In genomic region chr16:48777254-48777653, GRCm38 (mm10) we compare ENCODE assay signal across 29 mouse cellular contexts. TPM values are rescaled to one million over a fixed set of nuclear protein-coding genes. Genes with fewer than 3 reads are reported as not detected.
DNase-seq lines count a peak whose midpoint lies in the region; ATAC-seq and TF ChIP-seq lines count a peak whose summit lies in the region.
"Had no signal": no experiment of that assay in that cellular context is flagged by ENCODE, and none has a peak within 500 bp of the region (broad histone marks: within the 10 kb centered on the region; RNA-seq: fewer than 3 reads in every experiment).

No protein-coding gene starts in this region.

- no peaks in the 10 kb centered on the region for H3K27me3 ChIP-seq in kidney, postnatal 0 days (ENCODE audit: insufficient read depth, low read length)
- no peaks in the 10 kb centered on the region for H3K27me3 ChIP-seq in kidney, embryonic 16.5 days (ENCODE audit: insufficient read depth, low read length)
- no peaks in the 10 kb centered on the region for H3K27me3 ChIP-seq in midbrain, postnatal 0 days (ENCODE audit: insufficient read depth, low read length)
- no peaks in the 10 kb centered on the region for H3K27me3 ChIP-seq in midbrain, embryonic 15.5 days (replicated peaks)
- H3K27me3 ChIP-seq in forebrain, postnatal 0 days (ENCODE audit: insufficient read depth, low read length) = no peaks in the 10 kb centered on the region
- H3K27me3 ChIP-seq: hindbrain, embryonic 15.5 days; limb, embryonic 13.5 days; neural tube, embryonic 13.5 days had no signal

- H3K4me2 ChIP-seq in kidney, postnatal 0 days (ENCODE audit: low read length) = no peak overlapping the region
- H3K4me2 ChIP-seq in kidney, embryonic 16.5 days (replicated peaks; ENCODE audit: low read depth, low read length) = no peak overlapping the region
- no peak overlapping the region for H3K4me2 ChIP-seq in midbrain, postnatal 0 days (ENCODE audit: low read depth, low read length, poor library complexity, severe bottlenecking)
- no peak overlapping the region for H3K4me2 ChIP-seq in midbrain, embryonic 15.5 days
- H3K4me2 ChIP-seq in forebrain, postnatal 0 days (ENCODE audit: low read depth) = no peak overlapping the region
- H3K4me2 ChIP-seq: hindbrain, embryonic 15.5 days; limb, embryonic 13.5 days; neural tube, embryonic 13.5 days had no signal

- no peaks in the 10 kb centered on the region for H3K36me3 ChIP-seq in kidney, postnatal 0 days (ENCODE audit: insufficient read depth, low read length)
- no peaks in the 10 kb centered on the region for H3K36me3 ChIP-seq in kidney, embryonic 16.5 days (ENCODE audit: insufficient read depth, low read length)
- no peaks in the 10 kb centered on the region for H3K36me3 ChIP-seq in midbrain, postnatal 0 days (ENCODE audit: insufficient read depth, low read length)
- H3K36me3 ChIP-seq in midbrain, embryonic 15.5 days (replicated peaks) = no peaks in the 10 kb centered on the region
- no peaks in the 10 kb centered on the region for H3K36me3 ChIP-seq in forebrain, postnatal 0 days (ENCODE audit: insufficient read depth)
- H3K36me3 ChIP-seq: embryonic facial prominence, embryonic 10.5 days; G1E; hindbrain, embryonic 15.5 days; limb, embryonic 13.5 days; midbrain, embryonic 10.5 days; neural tube, embryonic 13.5 days had no signal

- peak; percentile 27; the same call in 1 of the 2 replicates for TF ChIP-seq CTCF in kidney, postnatal 0 days (IDR thresholded peaks at IDR 0.05; ENCODE audit: low read depth)
- peak; percentile 55 for TF ChIP-seq CTCF in midbrain, postnatal 0 days (IDR thresholded peaks at IDR 0.05)
- no peak for TF ChIP-seq CTCF in forebrain, postnatal 0 days (IDR thresholded peaks at IDR 0.05; ENCODE audit: low read depth)

- H3K4me3 ChIP-seq in kidney, postnatal 0 days (replicated peaks; ENCODE audit: low read depth, low read length) = no peak overlapping the region
- H3K4me3 ChIP-seq in kidney, embryonic 16.5 days (ENCODE audit: low read length) = no peak overlapping the region
- H3K4me3 ChIP-seq in midbrain, postnatal 0 days (ENCODE audit: low read depth, low read length) = no peak overlapping the region
- H3K4me3 ChIP-seq in midbrain, embryonic 15.5 days = no peak overlapping the region
- H3K4me3 ChIP-seq in forebrain, postnatal 0 days (ENCODE audit: low read depth, low read length) = no peak overlapping the region
- H3K4me3 ChIP-seq: embryonic facial prominence, embryonic 10.5 days; heart, adult 2 months; hindbrain, embryonic 15.5 days; limb, embryonic 13.5 days; midbrain, embryonic 10.5 days; neural tube, embryonic 13.5 days had no signal

- 59% methylated on average over 2 of the region's 2 CpGs for whole genome bisulfite sequencing in kidney, postnatal 0 days
- 70% methylated on average over 2 of the region's 2 CpGs for WGBS in kidney, embryonic 16.5 days
- 69% methylated on average over 2 of the region's 2 CpGs for WGBS in midbrain, postnatal 0 days
- 64% methylated on average over 2 of the region's 2 CpGs for WGBS in midbrain, embryonic 15.5 days
- WGBS in forebrain, postnatal 0 days = 62% methylated on average over 2 of the region's 2 CpGs

- DNase-seq in kidney, postnatal 0 days (ENCODE audit: low spot score) = no peak
- no peak for DNase-seq in midbrain, postnatal 0 days (ENCODE audit: low spot score)
- no peak for DNase-seq in natural killer cell, adult 2 months (ENCODE audit: low spot score in 2 of 2)
- DNase-seq in forebrain, postnatal 0 days = no peak
- DNase-seq: adrenal gland, postnatal 36 days; B cell, adult 2 months; cerebellum, adult 2 months; gastrocnemius, postnatal 10 days; heart, adult 2 months; heart, postnatal 36 days; kidney, adult 8-10 months; lung, postnatal 4 days; right cerebral cortex, adult 18-20 months had no signal

- H3K9ac ChIP-seq in kidney, postnatal 0 days (ENCODE audit: low read depth, low read length) = no peak overlapping the region
- no peak overlapping the region for H3K9ac ChIP-seq in kidney, embryonic 16.5 days (replicated peaks; ENCODE audit: low read length)
- no peak overlapping the region for H3K9ac ChIP-seq in midbrain, postnatal 0 days (replicated peaks; ENCODE audit: low read length, poor library complexity, severe bottlenecking)
- no peak overlapping the region for H3K9ac ChIP-seq in midbrain, embryonic 15.5 days
- H3K9ac ChIP-seq in forebrain, postnatal 0 days = no peak overlapping the region
- H3K9ac ChIP-seq: hindbrain, embryonic 15.5 days; limb, embryonic 13.5 days; neural tube, embryonic 13.5 days had no signal

- no peaks in the 10 kb centered on the region for H3K9me3 ChIP-seq in kidney, postnatal 0 days (replicated peaks; ENCODE audit: low read length)
- H3K9me3 ChIP-seq in kidney, embryonic 16.5 days (ENCODE audit: low read length) = no peaks in the 10 kb centered on the region
- H3K9me3 ChIP-seq in midbrain, postnatal 0 days (ENCODE audit: low read length) = no peaks in the 10 kb centered on the region
- no peaks in the 10 kb centered on the region for H3K9me3 ChIP-seq in midbrain, embryonic 15.5 days
- H3K9me3 ChIP-seq in forebrain, postnatal 0 days (ENCODE audit: low read length) = no peaks in the 10 kb centered on the region
- H3K9me3 ChIP-seq: embryonic facial prominence, embryonic 10.5 days; G1E; hindbrain, embryonic 15.5 days; limb, embryonic 13.5 days; midbrain, embryonic 10.5 days; neural tube, embryonic 13.5 days had no signal

- no peak for ATAC-seq in kidney, postnatal 0 days (replicated peaks; ENCODE audit: low FRiP score, low read depth)
- ATAC-seq in kidney, embryonic 16.5 days (ENCODE audit: low FRiP score, low TSS enrichment) = no peak
- ATAC-seq in midbrain, postnatal 0 days (ENCODE audit: low FRiP score) = no peak
- no peak for ATAC-seq in midbrain, embryonic 15.5 days (replicated peaks)
- peak; percentile 77 for ATAC-seq in CD4-positive, CD25-positive, alpha-beta regulatory T cell, adult 4 months
- peak; percentile 71 for ATAC-seq in inflammation-experienced regulatory T-cells, adult 6 months
- ATAC-seq in forebrain, postnatal 0 days = no peak

- H3K27ac ChIP-seq in kidney, postnatal 0 days = no peak overlapping the region
- H3K27ac ChIP-seq in kidney, embryonic 16.5 days (ENCODE audit: low read length) = no peak overlapping the region
- H3K27ac ChIP-seq in midbrain, postnatal 0 days (ENCODE audit: low read depth, low read length) = no peak overlapping the region
- no peak overlapping the region for H3K27ac ChIP-seq in midbrain, embryonic 15.5 days
- no peak overlapping the region for H3K27ac ChIP-seq in forebrain, postnatal 0 days (ENCODE audit: low read depth, low read length)
- H3K27ac ChIP-seq: embryonic facial prominence, embryonic 10.5 days; heart, adult 2 months; hindbrain, embryonic 15.5 days; limb, embryonic 13.5 days; midbrain, embryonic 10.5 days; neural tube, embryonic 13.5 days had no signal

- no peaks in the 10 kb centered on the region for H3K4me1 ChIP-seq in kidney, postnatal 0 days (replicated peaks; ENCODE audit: insufficient read depth, low read length)
- no peaks in the 10 kb centered on the region for H3K4me1 ChIP-seq in kidney, embryonic 16.5 days (ENCODE audit: insufficient read depth, low read length)
- H3K4me1 ChIP-seq in midbrain, postnatal 0 days (ENCODE audit: insufficient read depth, low read length) = no peaks in the 10 kb centered on the region
- H3K4me1 ChIP-seq in midbrain, embryonic 15.5 days = no peaks in the 10 kb centered on the region
- H3K4me1 ChIP-seq in forebrain, postnatal 0 days (ENCODE audit: insufficient read depth) = no peaks in the 10 kb centered on the region
- H3K4me1 ChIP-seq: embryonic facial prominence, embryonic 10.5 days; hindbrain, embryonic 15.5 days; limb, embryonic 13.5 days; midbrain, embryonic 10.5 days; neural tube, embryonic 13.5 days had no signal

RNA-seq across cellular contexts. Expression of gene Trat1, which starts 5.4 kb away (rescaled TPM):
- polyA plus RNA-seq in kidney, postnatal 0 days (2015; fragmentation: Nextera tagmentation; extraction: Ambion mirVana) = not detected in 2 replicates
- polyA plus RNA-seq in kidney, embryonic 16.5 days (2015; fragmentation: Nextera tagmentation; extraction: Ambion mirVana) = 0.04 TPM in 1 of 2 replicates, not detected in the other
- 0.11 TPM in 1 of 2 replicates, not detected in the other for total RNA-seq in midbrain, postnatal 0 days (2014; rRNA removed)
- polyA plus RNA-seq in midbrain, postnatal 0 days (2015; fragmentation: Nextera tagmentation; extraction: Ambion mirVana) = 0.18 TPM in 1 of 2 replicates, not detected in the other
- polyA plus RNA-seq in midbrain, embryonic 15.5 days (2015; fragmentation: Nextera tagmentation; extraction: Ambion mirVana) = not detected in 2 replicates
- polyA plus RNA-seq in CD4-positive, CD25-positive, alpha-beta regulatory T cell, adult 4 months (2017; shearing (Covaris generic)) = 100 to 1,000 TPM; 122 to 148 TPM
- 100 to 1,000 TPM in 1 of 3 experiments, 10 to 100 TPM in 2; 64.3 to 111 (median 96.4) TPM for polyA plus RNA-seq in inflammation-experienced regulatory T-cells, adult 6 months (2017; shearing (Covaris generic))
- total RNA-seq in forebrain, postnatal 0 days (2014; rRNA removed) = 0.05 and 0.15 TPM in 2 replicates
- not detected in 2 replicates for polyA plus RNA-seq in forebrain, postnatal 0 days (2015; fragmentation: Nextera tagmentation; extraction: Ambion mirVana)
- total RNA-seq: adrenal gland, postnatal 36 days; gastrocnemius, postnatal 10 days; heart, postnatal 36 days had no signal
- polyA plus RNA-seq: embryonic facial prominence, embryonic 10.5 days; forebrain, embryonic 11.5 days; G1E; heart, embryonic 14.5 days; limb, embryonic 13.5 days; liver, embryonic 16.5 days; midbrain, embryonic 10.5 days; neural tube, embryonic 13.5 days had no signal

RNA-seq across cellular contexts. Expression of gene Retnlb, which starts 39.4 kb away (rescaled TPM):
- polyA plus RNA-seq in kidney, postnatal 0 days (2015; fragmentation: Nextera tagmentation; extraction: Ambion mirVana) = not detected in 2 replicates
- polyA plus RNA-seq in kidney, embryonic 16.5 days (2015; fragmentation: Nextera tagmentation; extraction: Ambion mirVana) = not detected in 2 replicates
- total RNA-seq in midbrain, postnatal 0 days (2014; rRNA removed) = not detected in 2 replicates
- not detected in 2 replicates for polyA plus RNA-seq in midbrain, postnatal 0 days (2015; fragmentation: Nextera tagmentation; extraction: Ambion mirVana)
- polyA plus RNA-seq in midbrain, embryonic 15.5 days (2015; fragmentation: Nextera tagmentation; extraction: Ambion mirVana) = not detected in 2 replicates
- not detected for polyA plus RNA-seq in CD4-positive, CD25-positive, alpha-beta regulatory T cell, adult 4 months (2017; shearing (Covaris generic))
- polyA plus RNA-seq in inflammation-experienced regulatory T-cells, adult 6 months (2017; shearing (Covaris generic)) = not detected
- total RNA-seq in forebrain, postnatal 0 days (2014; rRNA removed) = not detected in 2 replicates
- not detected in 2 replicates for polyA plus RNA-seq in forebrain, postnatal 0 days (2015; fragmentation: Nextera tagmentation; extraction: Ambion mirVana)
- total RNA-seq: adrenal gland, postnatal 36 days; common myeloid progenitor, adult 5-6 weeks; G1E; gastrocnemius, postnatal 10 days; heart, adult 2 months; heart, postnatal 36 days; layer of hippocampus, postnatal 10 days; monocyte, adult 5-6 weeks had no signal
- polyA plus RNA-seq: cerebellum, adult 2 months; embryonic facial prominence, embryonic 10.5 days; forebrain, embryonic 11.5 days; G1E; heart, adult 2 months; heart, embryonic 14.5 days; hindbrain, embryonic 15.5 days; limb, embryonic 13.5 days; liver, embryonic 16.5 days; midbrain, embryonic 10.5 days; neural tube, embryonic 13.5 days had no signal

Comparison
In these comparisons a context has a peak if more than half of its experiments do, and no peak if none do; other contexts are left out.
1. ATAC-seq: peak in CD4-positive, CD25-positive, alpha-beta regulatory T cell, adult 4 months (single experiment) and inflammation-experienced regulatory T-cells, adult 6 months (single experiment); none in kidney, postnatal 0 days (single experiment), kidney, embryonic 16.5 days (single experiment), midbrain, postnatal 0 days (single experiment), midbrain, embryonic 15.5 days (single experiment) and forebrain, postnatal 0 days (single experiment).
2. RNA of gene Trat1, which starts 5.4 kb away (polyA plus RNA-seq): 122 to 148 TPM in CD4-positive, CD25-positive, alpha-beta regulatory T cell, adult 4 months and 64.3 to 111 TPM in inflammation-experienced regulatory T-cells, adult 6 months; not detected in kidney, postnatal 0 days, 0.04 TPM in kidney, embryonic 16.5 days, 0.18 TPM in midbrain, postnatal 0 days, not detected in midbrain, embryonic 15.5 days and not detected in forebrain, postnatal 0 days; every median in the first group is over 10 times any median in the second.